Mouse (Mus musculus) cerebellum, adult 2 months (tissue): ENCODE measurements around the gene Camkk1. TPM values are rescaled to one million over a fixed set of nuclear protein-coding genes. Genes with fewer than 3 reads are reported as not detected.

Experiments
- DNase-seq, 2 experiments: peaks; one replicate each; pipeline ENCODE4 v3.0.0; 2021
- H3K27ac ChIP-seq: fragments of 200-500 bp; 2 replicates; pipeline ENCODE4 v1.5.1; 2012; ENCODE audit warnings: low read length, control low read depth, inconsistent platforms; ENCODE audit not compliant: insufficient read depth
- H3K27me3 ChIP-seq: fragments of 200-500 bp; 2 replicates; pipeline ENCODE4 v1.6.1; 2012; ENCODE audit warnings: inconsistent platforms, mild to moderate bottlenecking, low read length, moderate library complexity; ENCODE audit not compliant: control insufficient read depth, insufficient read depth
- H3K4me1 ChIP-seq: fragments of 200-500 bp; 2 replicates; pipeline ENCODE4 v1.6.1; 2011; ENCODE audit warnings: low read length; ENCODE audit not compliant: control insufficient read depth, insufficient read depth
- H3K4me3 ChIP-seq: fragments of 200-500 bp; replicated peaks from 2 replicates; pipeline ENCODE3; 2011; ENCODE audit warnings: mild to moderate bottlenecking, low read depth, low read length, control low read depth; ENCODE audit not compliant: insufficient read depth
- CTCF ChIP-seq: fragments of 200-500 bp; IDR thresholded peaks from 2 replicates; pipeline ENCODE4 v1.5.1; 2011; ENCODE audit warnings: low read depth, mild to moderate bottlenecking, control low read depth, low read length, moderate library complexity, borderline replicate concordance; ENCODE audit not compliant: insufficient read depth
- POLR2A ChIP-seq: fragments of 200-500 bp; IDR thresholded peaks from 2 replicates; pipeline ENCODE4 v1.6.1; 2011; ENCODE audit warnings: low read length, control low read depth, borderline replicate concordance; ENCODE audit not compliant: insufficient read depth
- WGBS: fragments of 180-500 bp; shearing (Covaris S2); methylation state at CpG from one replicate; pipeline ENCODE4 v1.1.7; 2018; 5-methylcytosine and 5-hydroxymethylcytosine counted together
- polyA plus RNA-seq: library from polyadenylated mRNA; depleted of rRNA; stranded (reverse); fragments of >200 nt; gene quantifications from 2 replicates; pipeline ENCODE4 v1.2.3, GENCODE M21; 2012

Gene Camkk1
- polyA plus RNA-seq, 1 experiment, result 70.8 TPM

DNA sequence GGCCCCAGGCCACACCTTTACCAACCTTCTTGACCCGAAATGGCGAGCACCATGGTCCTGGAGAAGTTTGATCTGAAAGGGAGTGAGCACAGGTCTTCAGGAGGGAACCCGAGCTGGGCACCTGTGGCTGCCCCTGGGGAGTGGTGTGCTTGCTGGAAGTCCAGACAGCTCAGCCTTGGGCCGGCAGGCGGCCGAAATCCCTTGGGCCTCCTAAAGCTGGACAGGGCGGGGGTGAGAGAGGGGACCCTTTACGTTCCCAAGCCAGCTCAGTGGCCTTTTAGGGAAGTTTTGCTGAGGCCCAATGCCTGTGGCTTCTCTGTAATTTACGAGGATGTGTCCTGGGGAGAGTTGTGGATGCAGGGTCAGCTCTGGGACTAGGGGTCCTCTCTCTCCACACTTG is 28.1 kb upstream of the Camkk1 start:
- Histone ChIP-seq H3K4me3 (no peak overlapping the region), H3K4me1 (no peaks in the 10 kb centered on the region), H3K27me3 (no peaks in the 10 kb centered on the region), H3K27ac (no peak overlapping the region)
- TF ChIP-seq CTCF (no peak), POLR2A (no peak)
- DNase-seq, result no peak
- WGBS, result 79% methylated on average over 9 of the region's 9 CpGs

- H3K27ac ChIP-seq, result no peak overlapping the region
- H3K4me3 ChIP-seq, result no peak overlapping the region
- no peak for DNase-seq
- H3K27me3 ChIP-seq, result no peaks in the 10 kb centered on the region
- no peaks in the 10 kb centered on the region for H3K4me1 ChIP-seq
- TF ChIP-seq CTCF (no peak), POLR2A (no peak)
- 71% methylated on average over 9 of the region's 9 CpGs for WGBS
Observed at GRCm38 (mm10) chr11:72991961-72992360, 26.8 kb upstream of the Camkk1 start.

GRCm38 (mm10) chr11:72996346-72996745 is 22.5 kb upstream of the Camkk1 start:
- no peaks in the 10 kb centered on the region for H3K4me1 ChIP-seq
- TF ChIP-seq POLR2A, result no peak
- TF ChIP-seq CTCF, result no peak
- DNase-seq, result no peak
- no peaks in the 10 kb centered on the region for H3K27me3 ChIP-seq
- H3K4me3 ChIP-seq, result no peak overlapping the region
- H3K27ac ChIP-seq, result no peak overlapping the region
- WGBS, result 32% methylated on average over 6 of the region's 6 CpGs

- 90% methylated on average over 2 of the region's 2 CpGs for WGBS
- H3K4me1 ChIP-seq, result no peaks in the 10 kb centered on the region
- TF ChIP-seq CTCF (no peak), POLR2A (no peak)
- no peaks in the 10 kb centered on the region for H3K27me3 ChIP-seq
- no peak for DNase-seq
- no peak overlapping the region for H3K4me3 ChIP-seq
- H3K27ac ChIP-seq, result no peak overlapping the region
Observed at GRCm38 (mm10) chr11:72996781-72997180, 22.0 kb upstream of the Camkk1 start.

DNA sequence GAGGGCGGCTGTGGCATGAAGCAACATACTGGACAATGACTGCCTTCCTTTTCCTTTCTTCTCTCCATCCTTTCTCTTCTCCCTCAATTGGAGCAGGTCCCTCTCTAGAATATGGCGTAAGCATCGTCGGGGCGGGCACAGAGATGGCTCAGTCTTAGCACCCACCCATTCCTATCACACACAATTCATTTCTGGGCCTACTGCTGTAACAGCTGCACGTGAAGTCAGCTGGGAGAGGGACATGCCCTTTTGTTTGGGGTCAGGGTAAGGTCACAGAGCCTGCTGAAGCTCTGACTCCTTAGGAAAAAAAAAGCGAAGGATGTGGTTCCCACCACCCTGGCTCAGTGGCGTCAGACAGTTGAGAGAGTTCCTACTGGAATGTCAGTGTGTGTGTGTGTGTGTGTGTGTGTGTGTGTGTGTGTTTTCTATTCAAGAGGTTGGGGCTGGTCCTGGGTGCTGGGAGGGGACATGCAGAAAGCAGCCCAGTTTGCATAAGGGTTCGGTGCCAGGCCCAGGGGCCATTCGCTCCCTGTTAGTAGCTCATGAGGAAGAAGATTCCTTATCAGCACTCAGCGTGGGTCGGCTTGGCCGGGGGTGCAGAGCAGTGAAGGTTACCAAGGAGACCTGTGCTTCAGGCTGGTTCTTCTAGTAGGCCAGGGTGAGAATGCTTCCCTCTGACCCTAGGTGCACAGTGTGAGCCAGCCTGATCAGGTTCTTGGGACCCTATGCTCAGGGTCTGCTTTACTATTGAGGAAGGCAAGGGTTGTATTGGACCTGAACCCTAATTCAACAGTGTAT is 21.1 kb upstream of the Camkk1 start:
- no peak for DNase-seq
- WGBS, result 84% methylated on average over 13 of the region's 13 CpGs
- H3K27ac ChIP-seq, result no peak overlapping the region
- no peaks in the 10 kb centered on the region for H3K4me1 ChIP-seq
- TF ChIP-seq CTCF (no peak), POLR2A (no peak)
- no peak overlapping the region for H3K4me3 ChIP-seq
- no peaks in the 10 kb centered on the region for H3K27me3 ChIP-seq

DNA sequence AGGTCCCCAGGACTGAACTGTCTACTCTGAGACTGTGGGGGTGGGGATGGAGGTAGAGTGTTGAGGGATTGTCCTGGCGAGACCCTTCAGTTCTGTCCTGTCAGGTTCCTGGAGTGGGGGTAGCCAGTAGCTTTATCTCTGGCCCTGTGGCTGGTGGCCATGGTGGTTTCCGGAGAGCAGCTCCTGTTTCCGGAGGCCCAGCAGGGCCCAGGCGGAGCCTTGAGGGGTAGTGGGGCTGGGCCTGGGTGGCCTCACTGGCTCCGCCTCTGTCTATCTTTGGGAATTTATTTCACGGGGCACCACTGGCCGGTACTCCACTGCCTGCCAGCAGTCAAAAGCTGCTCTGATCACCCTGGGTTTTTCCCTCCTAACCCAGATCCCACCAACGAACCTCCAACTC is 20.0 kb upstream of the Camkk1 start, which contains the start of gene P2rx1:
Gene P2rx1, plus strand, starts transcription at position 333 of the 400 bp plus-strand sequence.
- no peak within 1 kb of the TSS for H3K4me3 ChIP-seq
- whole genome bisulfite sequencing, result 46% methylated on average over 8 of the region's 8 CpGs
- no peaks in the 10 kb centered on the region for H3K27me3 ChIP-seq
- no peak for DNase-seq
- no peaks in the 10 kb centered on the region for H3K4me1 ChIP-seq
- no peak within 1 kb of the TSS for H3K27ac ChIP-seq
- TF ChIP-seq POLR2A, result no peak
- no peak for TF ChIP-seq CTCF

GRCm38 (mm10) chr11:73001029-73001428 is 17.8 kb upstream of the Camkk1 start:
- TF ChIP-seq CTCF (peak; percentile 87), POLR2A (no peak)
- Histone ChIP-seq H3K4me1 (no peaks in the 10 kb centered on the region), H3K27ac (no peak overlapping the region), H3K4me3 (no peak overlapping the region), H3K27me3 (no peaks in the 10 kb centered on the region)
- WGBS, result 17% methylated on average over 6 of the region's 6 CpGs
- DNase-seq, result peak; percentile 58 to 64

- no peak overlapping the region for H3K27ac ChIP-seq
- no peak for TF ChIP-seq POLR2A
- TF ChIP-seq CTCF, result peak; percentile 96
- H3K4me3 ChIP-seq, result no peak overlapping the region
- no peaks in the 10 kb centered on the region for H3K27me3 ChIP-seq
- peaks cover 16% of the 10 kb centered on the region for H3K4me1 ChIP-seq
- peak; percentile 78 to 79 for DNase-seq
- 2% methylated on average over 2 of the region's 2 CpGs for WGBS
Observed at GRCm38 (mm10) chr11:73006377-73006776, 12.4 kb upstream of the Camkk1 start.
